Mouse (Mus musculus) heart, adult 8-10 months (tissue): ENCODE data around the gene 4930539E08Rik. TPM values are rescaled to one million over a fixed set of nuclear protein-coding genes. Genes with fewer than 3 reads are reported as not detected.

Experiments
- DNase-seq: peaks from one replicate; pipeline ENCODE4 v3.0.0; 2022; ENCODE audit warnings: low spot score
- total RNA-seq, 4 experiments: library from RNA; stranded (reverse); gene quantifications; 2 replicates each; pipeline ENCODE4 v1.2.4; 2022

4930539E08Rik gene
- total RNA-seq, result under 1 TPM in 1 of 4 experiments, not detected in 3; 0.06 TPM

DNA sequence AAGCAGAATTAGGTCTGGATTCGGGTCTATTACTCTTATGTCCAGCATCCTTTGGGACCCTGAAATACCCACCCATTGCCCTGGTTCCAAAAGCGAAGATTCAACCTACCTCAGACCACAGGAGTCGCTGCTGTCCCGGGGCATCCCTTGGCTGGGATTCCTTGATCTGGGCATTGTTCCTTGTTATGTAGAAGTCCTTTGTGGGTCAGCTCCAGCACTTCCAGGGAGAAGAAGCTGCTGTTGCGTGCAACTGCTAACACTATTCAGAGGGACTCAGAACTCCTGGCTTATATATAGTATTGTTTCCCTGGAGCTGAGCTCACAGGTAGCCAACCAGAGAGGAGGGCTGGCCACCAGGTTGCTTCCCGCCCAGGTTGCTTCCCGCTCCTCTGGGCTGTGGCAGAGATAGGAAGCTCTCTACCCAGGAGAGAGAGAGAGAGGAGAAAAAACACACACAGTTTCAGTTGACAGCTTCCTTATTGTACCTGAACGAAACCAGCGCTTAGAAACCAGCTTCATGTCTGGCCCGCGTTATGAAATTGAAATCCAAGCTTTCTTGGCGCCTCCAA is at the start of gene 4930539E08Rik:
TSS of gene 4930539E08Rik (minus strand) at position 265 of the 569 bp plus-strand sequence.
- DNase-seq, result no peak

DNA sequence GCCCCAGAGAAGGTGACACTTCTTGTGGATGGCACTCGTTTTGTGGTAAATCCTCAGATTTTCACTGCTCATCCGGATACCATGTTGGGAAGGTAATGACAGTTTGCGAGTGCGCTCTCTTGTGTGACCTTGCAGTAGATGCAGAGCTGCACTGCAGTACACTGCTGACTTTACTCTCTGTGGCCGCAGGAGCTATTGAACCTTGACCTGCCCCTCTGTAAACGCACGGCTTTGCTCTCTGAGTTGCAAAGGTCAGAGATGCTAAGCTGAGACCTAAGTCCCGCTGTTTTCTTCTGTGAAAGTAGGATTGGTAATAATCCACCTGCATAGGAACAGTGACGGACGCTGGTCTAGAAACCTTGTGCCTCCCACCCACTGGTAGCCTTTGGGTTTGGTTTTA is 46.5 kb upstream of the 4930539E08Rik start:
- DNase-seq, result no peak

DNA sequence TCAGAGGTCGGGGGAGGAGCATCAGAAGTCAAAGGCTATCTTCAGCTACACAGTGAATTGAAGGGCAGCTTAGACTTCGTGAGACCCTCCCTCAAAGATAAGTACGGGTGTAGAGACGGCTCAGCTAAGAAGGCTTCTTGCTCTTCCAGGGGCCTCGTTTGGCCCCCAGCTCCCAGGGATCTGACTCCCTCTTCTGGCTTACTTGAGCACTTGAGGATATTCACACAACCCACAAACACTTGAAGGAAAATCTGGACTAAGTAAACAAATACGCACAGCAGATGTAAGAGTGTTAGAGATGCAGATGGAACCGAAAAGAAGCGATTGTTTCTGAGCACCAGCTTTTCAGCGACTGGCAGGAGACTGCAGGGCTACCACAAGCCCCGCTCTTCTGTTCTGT is 45.5 kb upstream of the 4930539E08Rik start:
- no peak for DNase-seq

DNA sequence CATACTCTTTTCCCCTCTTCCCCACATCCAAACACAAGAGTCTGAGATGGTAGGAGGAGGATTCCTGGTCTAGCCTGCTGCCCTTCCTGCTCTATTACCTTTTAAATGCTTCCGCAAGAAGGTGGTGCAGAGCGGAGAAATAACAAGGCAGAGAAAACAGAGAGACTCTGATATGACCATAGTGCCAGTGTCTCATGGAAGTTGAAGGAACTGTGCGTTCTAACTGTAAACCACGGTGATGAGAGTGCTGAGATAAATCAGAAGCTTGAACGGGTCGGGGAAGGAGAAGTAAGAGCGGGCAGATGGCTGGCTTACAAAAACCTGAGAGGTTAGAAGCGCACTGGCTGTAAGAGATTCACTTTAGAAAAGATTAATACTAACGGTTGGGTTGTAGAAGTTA is 39.3 kb upstream of the 4930539E08Rik start:
- DNase-seq, result no peak

DNA sequence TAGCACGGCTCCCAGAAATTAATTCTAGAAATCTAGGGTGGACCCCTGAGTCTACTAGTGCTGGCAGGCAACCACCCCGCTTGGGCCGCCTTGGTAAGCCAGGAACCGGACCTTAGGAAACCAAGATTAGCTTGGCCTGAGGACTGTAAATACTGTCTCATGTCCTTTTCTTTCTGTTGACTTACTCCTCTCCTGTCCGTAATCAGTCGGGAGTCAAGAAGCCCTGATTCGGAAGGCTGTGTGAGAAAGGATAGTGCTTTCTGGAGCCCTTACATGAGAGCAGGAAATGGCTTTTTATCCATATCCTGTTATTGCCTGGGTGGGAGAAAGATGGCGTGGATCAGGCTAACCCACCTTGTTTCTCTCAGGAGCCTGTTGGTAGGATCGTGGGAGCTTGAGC is 38.1 kb upstream of the 4930539E08Rik start:
- DNase-seq, result peak; percentile 16

DNA sequence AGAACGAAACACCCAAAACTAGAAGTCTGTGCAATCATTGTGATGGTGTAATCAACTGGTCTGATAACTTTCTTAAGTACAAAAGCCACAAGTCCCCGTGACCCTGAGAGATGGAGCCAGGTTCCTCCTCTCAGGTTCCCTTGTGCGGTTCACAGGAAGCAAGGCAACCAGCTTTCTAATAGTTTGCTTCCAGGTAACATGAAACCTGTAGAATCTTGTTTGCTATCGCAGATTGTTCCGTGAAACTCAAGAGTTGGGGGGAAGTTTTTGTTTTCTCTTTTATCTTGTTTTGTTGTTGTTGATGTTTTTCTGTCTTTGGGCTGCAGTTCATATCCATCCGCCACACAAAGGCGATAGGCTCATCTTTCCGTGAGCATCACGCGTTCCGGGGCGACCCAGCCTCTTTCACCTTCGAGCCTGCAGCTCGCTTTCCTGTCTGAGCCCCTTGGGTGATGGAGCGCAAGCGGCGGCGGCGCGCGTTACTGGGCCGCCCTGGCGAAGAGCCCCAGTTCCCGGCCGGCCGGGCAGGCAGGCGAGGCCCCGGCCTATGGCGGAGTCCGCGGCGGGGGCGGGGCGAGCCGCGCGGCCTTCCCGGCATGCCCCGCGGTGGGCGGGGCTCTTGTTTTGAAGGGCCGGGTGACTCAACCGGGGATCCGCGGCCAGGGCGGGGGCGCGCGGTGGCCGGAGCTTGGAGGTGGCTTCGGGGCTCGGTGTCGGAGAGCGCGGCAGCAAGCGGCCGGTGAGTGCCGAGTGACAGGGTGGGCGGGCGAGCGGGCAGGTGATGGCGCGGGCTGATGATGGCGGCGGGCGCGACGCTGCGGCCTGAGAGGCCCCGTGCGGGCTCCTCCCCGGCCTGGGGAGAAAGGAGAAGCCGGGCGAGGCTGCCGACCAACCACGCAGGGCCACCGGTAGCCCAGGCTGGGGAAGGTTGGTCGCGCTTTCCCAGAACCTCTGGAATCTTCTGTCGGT is 37.0 kb upstream of the 4930539E08Rik start, which contains the start of gene Kctd20:
TSS of gene Kctd20 (plus strand) at position 120 of the 969 bp plus-strand sequence.
- DNase-seq, result peak; percentile 91

DNA sequence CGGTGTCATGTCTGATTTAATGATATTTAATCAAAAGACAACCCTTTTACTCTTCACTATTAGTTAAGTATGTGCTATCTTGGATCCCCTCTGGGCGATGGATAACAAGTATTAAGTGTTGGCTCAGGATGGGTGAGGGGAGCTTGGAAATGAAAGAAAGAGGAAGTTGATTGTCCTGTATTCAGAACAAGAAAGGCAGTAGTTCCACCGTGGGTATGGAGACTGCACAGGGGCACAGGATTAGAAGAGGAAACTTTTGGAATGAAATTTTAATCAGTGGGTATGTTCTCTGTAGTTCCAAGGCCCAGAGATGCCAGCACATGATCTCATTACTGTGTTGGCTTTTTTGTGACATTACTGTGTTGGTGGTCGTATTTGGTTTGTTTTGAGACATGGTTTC is 35.6 kb upstream of the 4930539E08Rik start:
- no peak for DNase-seq

DNA sequence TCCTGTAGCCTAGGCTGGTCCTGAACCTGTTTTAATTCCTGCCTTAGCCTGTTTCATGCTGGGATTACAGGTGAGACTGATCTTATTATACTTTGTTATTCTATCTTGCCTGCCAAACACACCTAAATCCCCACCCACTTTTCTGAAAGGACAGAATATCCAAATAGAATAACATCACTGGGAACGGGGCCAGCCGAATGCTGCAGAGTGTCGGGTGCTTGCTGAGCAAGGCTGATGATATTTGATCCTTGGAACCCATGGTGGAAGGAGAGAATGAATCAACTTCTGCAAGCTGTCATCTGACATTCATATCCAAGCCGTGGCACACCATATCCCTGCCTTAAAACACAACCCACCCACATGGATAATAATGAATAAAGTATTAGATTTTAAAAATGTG is 33.5 kb upstream of the 4930539E08Rik start:
- DNase-seq, result no peak

DNA sequence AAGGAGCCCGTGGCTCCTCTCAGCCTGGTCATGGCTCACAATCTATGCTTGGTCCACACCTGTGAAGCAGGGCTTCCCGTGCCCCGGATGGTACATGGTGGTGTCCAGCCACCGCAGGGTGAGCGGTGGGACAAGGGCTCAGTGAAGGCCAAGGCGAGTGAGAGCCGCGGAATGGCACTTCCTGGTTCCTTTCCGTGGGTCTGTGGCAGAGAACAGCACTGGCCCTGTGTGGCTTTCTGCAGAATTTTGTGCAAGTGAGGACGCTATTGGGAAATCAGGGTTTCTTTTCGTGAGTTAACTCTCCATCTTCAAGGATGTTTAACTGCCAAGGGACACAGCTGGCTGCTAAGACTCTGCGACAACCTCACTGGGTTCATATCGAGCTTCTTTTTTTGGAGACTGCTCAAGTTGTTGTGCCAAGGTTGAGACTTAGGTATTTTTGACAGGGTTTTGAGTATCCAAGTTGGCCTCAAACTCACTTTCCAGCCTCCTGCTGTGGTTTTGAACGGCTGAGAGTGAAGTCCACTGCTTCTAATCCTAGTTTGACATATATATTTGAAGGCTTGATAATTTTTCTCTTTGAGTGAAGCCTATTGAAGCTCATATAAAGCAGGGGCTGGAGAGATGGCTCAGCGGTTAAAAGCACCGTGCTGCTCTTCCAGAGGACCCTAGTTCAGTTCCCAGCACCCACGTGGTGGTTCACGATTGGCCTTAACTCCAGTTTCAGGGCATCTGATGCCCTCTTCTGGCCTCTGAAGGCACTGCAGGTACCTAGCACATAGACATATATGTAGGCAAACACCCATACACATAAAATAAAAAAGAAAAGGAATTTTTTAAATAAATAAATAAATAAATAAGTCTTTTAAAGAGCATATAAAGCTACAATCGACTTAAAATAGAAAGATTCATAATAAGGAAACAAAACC is 32.2 kb upstream of the 4930539E08Rik start:
- DNase-seq, result no peak

DNA sequence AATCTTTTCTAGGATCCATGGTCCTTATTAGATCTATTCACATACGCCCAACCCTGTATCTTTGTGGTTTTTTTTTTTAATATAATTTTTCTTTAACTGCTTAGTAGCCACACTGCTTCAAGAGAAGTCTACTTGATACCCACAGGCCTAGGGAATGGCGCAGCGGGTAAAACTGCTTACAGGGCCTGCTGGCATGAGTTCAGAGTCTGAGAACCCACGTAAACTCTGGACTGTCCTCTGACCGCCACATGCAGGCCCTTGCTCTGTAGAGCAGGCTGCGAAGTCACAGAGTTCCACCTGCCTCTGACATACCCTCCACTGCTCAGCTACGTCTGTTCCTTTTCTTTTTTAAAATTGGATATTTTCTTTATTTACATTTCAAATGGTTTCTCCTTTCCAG is 29.4 kb upstream of the 4930539E08Rik start:
- DNase-seq, result no peak

DNA sequence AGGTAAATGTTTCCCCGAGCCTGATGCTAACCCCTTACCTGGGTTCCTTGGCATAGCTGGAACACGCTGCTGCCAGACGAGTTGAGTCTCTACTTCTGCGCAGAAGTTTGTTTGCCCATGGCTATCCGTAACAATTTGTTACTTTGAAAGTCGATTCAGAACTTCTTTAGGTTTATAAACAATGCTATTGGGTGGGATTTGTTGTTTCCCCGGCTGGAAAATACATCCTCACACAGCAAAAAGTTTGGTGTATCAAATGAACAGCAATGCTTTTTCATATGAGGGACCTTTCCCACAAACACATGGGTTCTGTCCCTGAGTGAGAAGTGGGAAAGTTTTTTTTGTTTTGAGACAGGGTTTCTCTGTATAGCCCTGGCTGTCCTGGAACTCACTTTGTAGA is 28.6 kb upstream of the 4930539E08Rik start, which contains the start of gene Pxt1:
TSS of gene Pxt1 (minus strand) at position 101 of the 400 bp plus-strand sequence.
- DNase-seq, result no peak

DNA sequence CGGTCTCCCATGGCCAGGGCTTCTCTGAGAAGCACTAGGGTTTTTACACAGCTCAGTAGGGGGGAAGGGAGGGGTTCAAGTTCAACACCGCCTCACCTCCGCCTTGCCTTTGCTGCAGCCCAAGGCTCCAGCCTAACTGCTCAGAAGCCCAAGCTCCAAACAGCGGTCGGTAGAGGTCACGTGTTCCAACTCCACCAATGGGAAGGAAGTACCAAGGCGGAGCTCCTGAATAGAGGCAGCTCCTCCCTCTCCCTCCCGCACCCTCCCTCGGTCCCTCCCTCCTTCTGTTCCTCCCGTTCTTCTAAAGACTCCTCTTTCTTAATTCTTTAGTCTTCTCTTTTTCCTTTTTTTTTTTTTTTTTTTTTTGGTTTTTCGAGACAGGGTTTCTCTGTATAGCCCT is 27.0 kb upstream of the 4930539E08Rik start:
- DNase-seq, result no peak

DNA sequence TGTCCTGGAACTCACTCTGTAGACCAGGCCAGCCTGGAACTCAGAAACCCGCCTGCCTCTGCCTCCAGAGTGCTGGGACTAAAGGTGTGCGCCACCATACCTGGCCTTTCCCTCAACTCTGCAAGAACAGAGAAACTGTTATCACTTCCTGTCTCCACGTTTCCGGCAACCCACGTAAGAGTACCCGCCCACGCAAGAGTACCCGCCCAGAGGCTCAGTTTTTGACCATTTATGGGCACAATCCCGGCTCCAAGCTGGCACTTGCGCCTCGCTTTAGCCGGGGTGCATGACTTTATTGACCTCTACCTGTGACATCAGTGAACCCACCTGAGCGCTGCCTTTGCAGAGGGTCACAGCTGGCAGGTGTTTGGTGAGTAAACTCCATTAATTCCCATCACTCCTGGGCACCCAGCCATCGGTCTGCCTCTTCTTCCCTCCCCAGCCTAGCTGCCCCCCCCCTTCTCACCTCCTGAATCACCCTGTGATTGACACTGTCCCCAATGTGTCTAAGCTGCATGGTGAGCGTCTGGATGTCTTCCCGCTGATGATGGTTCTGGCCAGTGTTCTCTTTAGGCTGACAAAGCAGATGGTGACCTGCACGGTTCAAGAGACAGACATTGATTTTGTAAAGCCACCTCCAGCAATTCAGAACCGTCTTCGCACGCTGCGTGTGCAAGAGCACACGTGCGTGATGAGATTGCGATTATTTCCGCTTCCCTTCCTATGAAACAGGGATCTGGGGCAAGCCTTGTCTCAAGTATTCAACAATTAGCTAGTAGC is 25.8 kb upstream of the 4930539E08Rik start:
- DNase-seq, result no peak

DNA sequence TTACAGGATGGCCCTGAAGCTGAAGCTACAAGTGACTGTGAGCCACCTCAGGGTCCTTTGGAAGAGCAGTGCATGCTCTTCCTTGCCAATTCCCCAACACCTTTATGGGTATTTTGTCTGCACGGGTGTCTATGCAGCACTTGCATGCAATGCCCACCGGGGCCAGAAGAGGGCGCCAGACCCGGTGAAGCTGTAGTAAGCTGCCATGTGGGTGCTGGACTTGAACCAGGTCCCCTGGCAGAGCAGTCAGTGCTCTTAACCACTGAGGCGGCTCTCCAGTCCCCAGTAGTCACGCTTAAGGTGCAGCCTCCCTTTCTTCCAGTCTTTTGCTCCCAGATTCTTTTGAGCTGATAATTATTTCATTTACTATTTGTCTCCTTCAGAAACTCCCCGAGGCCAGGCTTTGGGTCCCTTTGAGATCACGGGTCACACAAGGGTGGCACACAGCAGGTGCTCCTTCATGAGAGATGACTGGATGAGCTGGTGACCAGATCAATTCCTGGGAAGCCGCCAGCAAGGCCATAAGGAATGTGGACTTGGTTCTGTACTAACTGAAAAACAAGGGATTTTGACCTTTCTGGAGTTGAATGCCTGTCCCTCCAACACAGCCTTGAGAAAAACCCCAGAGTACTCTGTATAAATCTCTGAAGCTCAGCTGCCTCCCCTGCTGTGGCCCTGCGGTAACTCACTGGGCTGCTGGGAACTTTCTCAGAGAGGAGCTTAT is 21.7 kb upstream of the 4930539E08Rik start:
- DNase-seq, result no peak

DNA sequence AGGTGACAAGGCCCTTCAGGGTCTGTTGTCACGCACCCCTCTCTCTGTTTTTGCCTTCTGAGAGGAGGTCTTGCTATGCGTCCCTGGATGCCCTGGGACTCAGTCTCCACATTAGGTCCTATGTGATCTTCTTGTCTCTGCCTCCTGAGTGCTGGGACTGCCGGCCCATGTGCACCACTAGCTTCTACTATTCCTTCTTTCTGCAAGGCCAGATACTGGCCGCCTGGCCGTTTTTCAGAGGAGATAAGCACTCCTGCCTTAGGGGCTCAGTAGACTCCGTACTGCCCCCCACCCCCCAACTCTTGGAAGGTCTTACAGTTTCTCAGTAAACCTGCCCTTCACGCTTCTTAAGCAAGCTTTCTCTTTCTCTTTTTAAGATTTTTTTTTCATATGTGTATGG is 21.0 kb upstream of the 4930539E08Rik start:
- no peak for DNase-seq

DNA sequence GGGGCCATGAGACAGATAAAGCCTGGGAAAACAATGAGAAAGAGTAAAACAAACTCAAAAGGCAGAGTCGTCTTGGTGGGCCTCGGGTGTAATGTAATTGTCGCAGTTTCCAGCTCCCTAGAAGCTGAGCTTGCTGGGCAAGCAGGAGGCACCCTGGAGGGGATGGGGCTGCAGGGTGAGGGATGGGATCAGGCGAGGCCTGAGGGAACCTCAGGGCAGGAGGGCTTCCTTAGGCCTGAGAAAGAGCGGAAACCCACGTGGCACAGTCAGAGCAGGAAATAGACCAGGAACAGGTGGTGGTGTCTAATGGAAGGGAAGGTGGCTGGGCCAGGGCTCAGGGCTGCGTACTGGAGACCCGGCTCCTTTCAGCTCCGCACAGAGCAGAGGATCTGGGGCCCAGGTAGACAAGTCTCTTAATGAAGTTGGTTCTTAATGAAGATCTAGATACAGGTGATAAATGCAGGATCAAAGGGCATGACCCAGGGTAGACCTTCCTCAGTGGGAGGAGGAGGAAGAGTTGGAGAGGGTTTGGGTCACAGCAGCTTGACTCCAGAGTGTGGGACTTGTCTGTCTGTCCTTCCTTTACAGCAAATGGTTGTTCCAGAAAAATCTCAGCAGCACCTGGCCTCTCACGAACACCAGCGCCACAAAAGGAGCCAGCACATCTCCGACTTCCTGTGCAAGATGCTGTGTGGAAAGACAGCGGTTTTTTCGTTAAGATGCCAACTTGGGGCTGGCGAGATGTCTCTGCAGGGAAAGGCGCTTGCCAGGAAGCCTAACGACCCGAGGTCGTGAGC is 19.2 kb upstream of the 4930539E08Rik start:
- no peak for DNase-seq

DNA sequence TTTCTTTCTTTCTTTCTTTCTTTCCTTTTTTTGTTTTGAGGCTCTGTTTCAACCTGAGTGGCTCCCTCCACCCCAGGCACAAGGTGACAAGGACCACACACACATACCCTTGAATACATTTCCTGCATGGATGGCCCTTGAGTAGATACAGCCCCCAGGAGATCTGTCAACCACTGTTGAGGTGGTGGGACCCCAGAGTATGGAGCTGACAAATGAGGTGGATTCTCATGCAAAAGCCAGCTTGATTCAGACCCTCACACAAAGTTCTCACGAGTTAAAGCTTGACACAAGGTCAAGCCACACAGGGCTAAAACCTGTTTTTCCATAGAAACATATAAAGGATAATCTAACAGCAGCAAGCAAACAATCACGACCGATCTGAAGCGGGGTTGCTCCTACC is 17.1 kb upstream of the 4930539E08Rik start:
- DNase-seq, result no peak

DNA sequence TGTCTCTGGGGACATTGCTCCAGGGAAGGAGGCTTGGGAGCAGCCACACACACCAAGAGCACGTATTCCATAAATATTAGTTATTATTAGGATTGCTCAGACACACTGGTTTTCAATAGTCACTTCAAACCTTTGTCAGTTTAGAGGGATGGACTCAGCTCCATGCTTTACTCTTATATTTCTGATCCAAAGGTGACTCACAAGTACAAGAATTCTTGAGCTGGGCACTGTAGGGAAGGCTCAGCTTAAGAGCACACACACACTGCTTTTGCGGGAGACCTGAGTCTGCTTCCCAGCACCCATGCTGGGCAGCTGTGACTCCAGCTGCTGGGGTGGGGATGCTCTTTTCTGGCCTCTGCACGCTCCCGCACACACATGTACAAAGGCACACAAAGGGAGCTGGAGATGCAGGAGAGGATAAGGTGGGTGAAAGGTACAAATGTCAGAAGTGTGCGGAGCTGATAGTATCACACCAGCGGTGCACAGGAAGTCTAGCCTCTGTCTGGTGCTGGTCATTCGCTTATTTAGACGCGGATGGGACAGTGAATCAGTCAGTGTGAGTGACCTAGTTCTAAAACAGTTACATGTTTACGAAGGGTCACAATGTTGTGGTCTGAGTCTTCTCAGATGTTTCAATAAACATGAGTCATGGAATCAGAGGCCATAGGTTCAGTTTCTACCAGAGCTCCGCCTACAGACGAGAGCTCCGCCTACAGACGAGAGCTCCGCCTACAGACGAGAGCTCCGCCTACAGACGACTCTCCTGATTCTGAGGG is 16.5 kb upstream of the 4930539E08Rik start:
- DNase-seq, result no peak
